Mouse (Mus musculus): ENCODE data around the gene Taok2. TPM values are rescaled to one million over a fixed set of nuclear protein-coding genes. Genes with fewer than 3 reads are reported as not detected.

Taok2 gene
- total RNA-seq, 2 experiments from 2014 or later = 19.7 to 21.9 TPM

DNA sequence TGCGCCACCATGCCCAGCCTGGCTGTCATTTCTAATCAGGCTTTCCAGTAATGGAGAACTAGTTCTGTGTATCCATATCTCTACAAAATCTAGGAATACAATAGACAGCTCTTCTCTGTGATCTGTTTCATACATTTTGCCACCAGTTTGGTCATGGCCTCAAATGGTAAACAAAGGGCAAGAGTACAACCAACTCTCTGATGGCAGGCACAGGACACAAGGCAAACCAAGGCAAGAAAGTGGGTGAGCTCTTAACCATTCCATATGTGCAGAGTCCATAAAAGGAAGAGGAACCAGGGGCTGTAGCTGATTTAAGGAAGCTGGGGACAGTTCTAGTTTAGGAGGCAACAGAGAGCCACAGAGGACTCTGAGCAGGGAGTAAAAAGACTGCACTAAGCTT lies 7.3 kb downstream of the Taok2 start:
- no peak for DNase-seq (ENCODE audit: low spot score)

GRCm38 (mm10) chr7:126870520-126870891 lies 14.0 kb downstream of the Taok2 start:
- DNase-seq (ENCODE audit: low spot score) = no peak

GRCm38 (mm10) chr7:126869780-126870519 lies 14.6 kb downstream of the Taok2 start:
- no peak for DNase-seq (ENCODE audit: low spot score)

DNA sequence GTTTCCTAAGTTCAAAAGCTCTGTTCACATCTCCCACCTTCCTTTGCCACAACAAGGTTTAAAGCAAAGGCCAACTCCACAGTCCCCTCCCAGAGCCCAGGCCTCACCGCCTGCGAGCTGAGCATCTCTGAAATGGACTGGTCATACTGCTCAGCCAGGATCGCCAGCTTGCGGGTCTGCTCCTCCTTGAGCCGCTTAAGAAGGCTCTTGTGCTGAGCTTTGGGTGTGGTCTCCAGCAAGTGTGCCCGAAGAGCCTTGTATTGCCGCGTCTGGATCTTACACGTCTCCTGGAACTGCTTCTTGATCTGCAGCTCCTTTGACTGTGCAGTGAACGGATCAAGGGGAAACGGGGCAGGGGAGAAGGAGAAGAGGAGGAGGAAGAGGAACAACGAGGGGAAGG lies 16.5 kb downstream of the Taok2 start:
- no peak for DNase-seq (ENCODE audit: low spot score)

DNA sequence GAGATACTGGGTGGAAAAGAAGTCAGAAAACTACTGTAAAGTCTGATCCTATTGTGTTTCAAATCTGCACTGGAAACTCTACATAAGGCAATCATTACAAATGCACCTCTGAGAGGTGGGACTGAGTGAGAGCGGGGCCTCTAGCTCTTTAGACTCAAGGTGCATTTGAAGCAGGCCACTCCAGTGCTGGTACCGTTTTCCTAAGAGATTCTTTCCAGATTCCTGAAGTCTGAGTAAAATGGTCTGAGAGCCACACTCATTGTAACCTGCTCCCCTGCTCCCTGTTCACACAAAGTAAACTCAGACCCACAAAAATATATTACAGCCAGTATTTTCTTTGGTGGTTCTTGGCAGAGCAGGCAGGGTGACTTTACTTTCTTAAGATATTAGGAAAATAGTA lies 17.0 kb downstream of the Taok2 start:
- no peak for DNase-seq (ENCODE audit: low spot score)

- no peak for DNase-seq (ENCODE audit: low spot score)
These were observed 20.7 kb downstream of the Taok2 start for GRCm38 (mm10) chr7:126863791-126864190.

- DNase-seq (ENCODE audit: low spot score) = peak; percentile 93
These were observed 22.2 kb downstream of the Taok2 start, which contains the start of gene Ino80e for GRCm38 (mm10) chr7:126862147-126862784. Gene Ino80e (minus strand): TSS chr7:126862377.

GRCm38 (mm10) chr7:126861429-126862130 lies 22.9 kb downstream of the Taok2 start, which contains the start of gene Hirip3:
Gene Hirip3 (plus strand): TSS chr7:126861972.
- peak; percentile 97 for DNase-seq (ENCODE audit: low spot score)

DNA sequence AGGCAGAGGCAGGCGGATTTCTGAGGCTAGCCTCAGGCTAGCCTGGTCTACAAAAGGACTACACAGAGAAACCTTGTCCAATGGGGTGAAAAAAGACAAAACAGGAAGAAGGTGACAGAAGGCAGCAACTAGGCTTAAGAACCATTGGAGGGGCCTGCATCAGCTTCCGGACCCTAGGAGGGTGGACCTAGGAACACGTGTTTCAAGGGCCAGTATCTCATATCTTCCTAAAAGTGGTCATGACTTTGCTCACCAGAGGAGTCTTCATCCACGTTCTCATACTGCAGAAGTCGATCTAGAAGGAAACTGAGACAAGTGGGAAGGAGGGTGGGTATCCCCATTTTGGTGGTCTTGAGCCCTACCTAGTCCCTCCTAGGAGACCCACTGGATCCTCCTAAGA lies 23.5 kb downstream of the Taok2 start:
- no peak for DNase-seq (ENCODE audit: low spot score)

GRCm38 (mm10) chr7:126856741-126857420 lies 27.6 kb downstream of the Taok2 start:
- DNase-seq (ENCODE audit: low spot score) = no peak

DNA sequence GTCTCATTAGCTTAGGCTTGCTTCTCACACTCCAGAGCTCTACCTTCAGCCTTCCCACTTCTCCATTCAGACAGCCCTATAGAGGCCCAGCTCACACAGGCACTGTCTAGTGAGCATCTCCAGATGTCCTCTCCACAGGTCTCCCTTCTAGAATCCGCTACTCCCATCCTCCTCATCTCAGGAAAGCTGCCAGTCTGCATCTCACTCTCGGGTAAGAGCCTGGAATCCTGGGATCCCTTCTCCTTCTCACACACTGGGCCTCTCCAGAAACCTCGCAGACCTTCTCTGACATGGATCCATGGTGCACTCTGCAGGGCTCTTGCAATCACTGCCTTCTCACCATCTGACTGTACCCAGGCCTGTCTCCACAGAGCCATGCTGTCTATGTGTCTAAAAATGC lies 28.9 kb downstream of the Taok2 start:
- DNase-seq (ENCODE audit: low spot score) = no peak

DNA sequence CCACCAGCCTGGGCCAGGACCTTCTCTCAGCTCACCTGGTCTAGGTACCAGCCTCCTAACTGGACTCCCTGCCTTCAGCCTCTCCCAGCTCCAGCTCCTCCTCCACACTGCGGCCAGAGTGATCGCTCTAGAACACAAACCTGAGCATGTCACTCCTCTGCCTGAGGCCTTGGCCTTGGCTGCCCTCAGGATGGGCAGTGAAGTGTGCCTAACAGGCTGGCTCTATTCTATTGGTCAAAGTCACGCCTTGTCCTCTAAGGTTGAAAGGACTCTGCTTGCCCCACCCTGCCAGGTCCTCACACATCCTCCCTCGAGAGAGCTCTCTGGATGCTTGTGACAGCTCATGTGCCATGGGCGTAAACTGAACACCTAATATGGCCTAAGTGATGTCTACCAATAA lies 31.0 kb downstream of the Taok2 start:
- DNase-seq (ENCODE audit: low spot score) = no peak

DNA sequence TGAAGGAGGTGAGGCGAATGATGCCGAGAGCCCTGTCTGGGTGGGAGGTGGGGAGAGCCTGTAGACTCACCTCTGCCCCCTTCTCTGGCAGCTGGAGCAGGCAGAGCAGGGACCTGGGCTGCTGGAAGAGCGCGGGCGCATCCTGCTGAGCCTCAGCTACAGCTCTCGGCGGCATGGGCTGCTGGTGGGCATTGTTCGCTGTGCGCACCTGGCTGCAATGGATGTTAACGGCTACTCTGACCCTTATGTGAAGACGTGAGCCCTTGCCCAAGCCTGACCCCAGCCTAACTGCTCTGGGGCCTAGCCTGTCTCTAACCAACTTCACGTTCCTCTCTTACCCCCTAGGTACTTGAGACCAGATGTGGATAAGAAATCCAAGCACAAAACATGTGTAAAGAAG lies 33.3 kb downstream of the Taok2 start:
- DNase-seq (ENCODE audit: low spot score) = no peak

GRCm38 (mm10) chr7:126850161-126850560 lies 34.3 kb downstream of the Taok2 start:
- no peak for DNase-seq (ENCODE audit: low spot score)

DNA sequence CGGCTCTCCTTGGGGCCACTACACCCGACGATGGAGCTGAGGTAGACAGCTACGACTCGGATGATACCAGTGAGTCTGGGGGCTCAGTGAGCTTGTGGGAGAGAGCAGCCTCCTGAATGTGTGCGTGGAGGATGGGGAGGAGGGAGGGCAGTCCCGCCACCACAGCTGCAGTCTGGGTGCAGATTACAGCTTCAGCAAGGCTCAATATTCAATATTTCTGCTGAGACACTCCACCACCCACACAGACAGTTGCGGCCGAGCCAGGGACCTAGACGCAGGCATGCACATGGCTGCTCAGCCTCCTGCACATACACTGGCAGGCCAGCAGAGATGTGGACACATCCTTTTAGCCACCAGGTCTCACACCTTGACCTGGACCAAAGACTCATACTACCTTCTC lies 35.7 kb downstream of the Taok2 start:
- no peak for DNase-seq (ENCODE audit: low spot score)

- DNase-seq (ENCODE audit: low spot score) = no peak
These were observed 36.8 kb downstream of the Taok2 start for GRCm38 (mm10) chr7:126847421-126848398.

DNA sequence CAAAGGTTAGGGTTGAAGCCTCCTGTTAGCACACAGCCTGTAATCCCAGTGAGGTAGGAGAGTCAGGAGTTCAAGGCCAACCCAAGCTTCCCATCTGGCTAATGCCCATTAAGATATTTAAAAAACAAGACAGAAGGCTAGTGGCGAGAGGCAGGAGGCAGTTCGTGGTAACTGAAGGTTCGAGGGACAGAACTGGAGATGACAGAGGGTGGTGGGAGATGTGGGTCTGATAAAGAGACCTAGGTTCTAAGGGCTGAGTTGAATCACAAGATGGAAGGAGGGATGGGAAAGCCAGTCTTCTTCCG lies 37.4 kb downstream of the Taok2 start, which contains the start of gene Doc2a:
Gene Doc2a, plus strand, starts transcription at position 301 of the 305 bp plus-strand sequence.
- no peak for DNase-seq (ENCODE audit: low spot score)

DNA sequence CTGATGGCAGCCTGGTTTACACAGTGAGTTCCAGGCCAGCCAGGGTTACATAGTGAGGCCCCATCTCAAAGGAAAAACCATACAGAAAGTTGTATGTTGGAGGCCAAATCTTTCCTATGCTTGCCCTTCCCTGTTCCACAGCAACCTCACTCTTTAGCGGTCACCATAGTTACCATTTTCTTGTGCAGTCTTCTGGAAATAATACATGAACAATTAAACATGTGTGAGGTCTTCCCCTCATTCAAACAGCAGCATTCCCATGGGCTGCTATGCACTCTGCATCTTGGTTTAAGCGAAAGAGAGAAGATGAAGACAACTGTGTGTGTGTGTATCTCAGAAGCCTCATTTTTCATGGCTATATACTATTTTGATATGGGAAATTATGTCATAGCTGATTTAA lies 39.0 kb downstream of the Taok2 start:
- DNase-seq (ENCODE audit: low spot score) = no peak

- no peak for DNase-seq (ENCODE audit: low spot score)
These were observed 41.2 kb downstream of the Taok2 start for GRCm38 (mm10) chr7:126843276-126843675.

- DNase-seq (ENCODE audit: low spot score) = no peak
These were observed 51.2 kb downstream of the Taok2 start for GRCm38 (mm10) chr7:126833294-126833693.
